Mouse (Mus musculus): ENCODE data around the gene Rsrc2.
A peak's percentile ranks its signal among the peaks of the same experiment; 100 is the strongest.
"Not testable (repeated sequence)": the region's sequence is repeated elsewhere in the genome, so short reads cannot be mapped to it uniquely, and the experiment has no call there.

Gene Rsrc2

GRCm38 (mm10) chr5:123749065-123750064, at the start of gene Rsrc2, which contains the start of gene Kntc1:
Gene Rsrc2, minus strand, starts transcription at chr5:123749414.
Gene Kntc1, plus strand, starts transcription at chr5:123749716.
- DNase-seq (ENCODE audit: low read depth, low spot score) = peak; percentile 98

GRCm38 (mm10) chr5:123793081-123793480, 43.9 kb upstream of the Rsrc2 start:
- no peak for DNase-seq (ENCODE audit: low read depth, low spot score)

- DNase-seq (ENCODE audit: low read depth, low spot score) = no peak
These were observed 39.8 kb upstream of the Rsrc2 start for GRCm38 (mm10) chr5:123788976-123789375.

GRCm38 (mm10) chr5:123781864-123782263, 32.6 kb upstream of the Rsrc2 start:
- no peak for DNase-seq (ENCODE audit: low read depth, low spot score)

GRCm38 (mm10) chr5:123780716-123781115, 31.5 kb upstream of the Rsrc2 start:
- DNase-seq (ENCODE audit: low read depth, low spot score) = no peak

GRCm38 (mm10) chr5:123773441-123773840, 24.2 kb upstream of the Rsrc2 start:
- DNase-seq (ENCODE audit: low read depth, low spot score) = no peak

GRCm38 (mm10) chr5:123766455-123766854, 17.2 kb upstream of the Rsrc2 start:
- DNase-seq (ENCODE audit: low read depth, low spot score) = not testable (repeated sequence)

GRCm38 (mm10) chr5:123765506-123765905, 16.3 kb upstream of the Rsrc2 start:
- no peak for DNase-seq (ENCODE audit: low read depth, low spot score)

GRCm38 (mm10) chr5:123748339-123749064, 712 bp downstream of the Rsrc2 start:
- DNase-seq (ENCODE audit: low read depth, low spot score) = no peak

- peak; percentile 46 for DNase-seq (ENCODE audit: low read depth, low spot score)
These were observed 1.6 kb downstream of the Rsrc2 start for GRCm38 (mm10) chr5:123747604-123748003.

GRCm38 (mm10) chr5:123746253-123746652, 3.0 kb downstream of the Rsrc2 start:
- no peak for DNase-seq (ENCODE audit: low read depth, low spot score)

- DNase-seq (ENCODE audit: low read depth, low spot score) = no peak
These were observed 4.9 kb downstream of the Rsrc2 start for GRCm38 (mm10) chr5:123744358-123744757.

GRCm38 (mm10) chr5:123730981-123731380, 18.2 kb downstream of the Rsrc2 start:
- no peak for DNase-seq (ENCODE audit: low read depth, low spot score)

GRCm38 (mm10) chr5:123723816-123724215, 25.4 kb downstream of the Rsrc2 start:
- not testable (repeated sequence) for DNase-seq (ENCODE audit: low read depth, low spot score)

GRCm38 (mm10) chr5:123720328-123721311, 28.6 kb downstream of the Rsrc2 start, which contains the start of gene Zcchc8:
Gene Zcchc8, minus strand, starts transcription at chr5:123721100.
- DNase-seq (ENCODE audit: low read depth, low spot score) = peak; percentile 94

- DNase-seq (ENCODE audit: low read depth, low spot score) = no peak
These were observed 34.6 kb downstream of the Rsrc2 start for GRCm38 (mm10) chr5:123714622-123715021.

GRCm38 (mm10) chr5:123713782-123714181, 35.4 kb downstream of the Rsrc2 start:
- DNase-seq (ENCODE audit: low read depth, low spot score) = no peak

- DNase-seq (ENCODE audit: low read depth, low spot score) = no peak
These were observed 39.6 kb downstream of the Rsrc2 start for GRCm38 (mm10) chr5:123709571-123709970.

- no peak for DNase-seq (ENCODE audit: low read depth, low spot score)
These were observed 40.6 kb downstream of the Rsrc2 start for GRCm38 (mm10) chr5:123708598-123708997.

- DNase-seq (ENCODE audit: low read depth, low spot score) = no peak
These were observed 48.6 kb downstream of the Rsrc2 start for GRCm38 (mm10) chr5:123700625-123701024.

- DNase-seq (ENCODE audit: low read depth, low spot score) = peak; percentile 64
These were observed 50.0 kb downstream of the Rsrc2 start for GRCm38 (mm10) chr5:123699198-123699597.
